Mouse (Mus musculus) gastrocnemius, adult 8-10 months (tissue): ENCODE results near the gene Dclk2. TPM values are rescaled to one million over a fixed set of nuclear protein-coding genes. Genes with fewer than 3 reads are reported as not detected.

Experiments
- DNase-seq, 2 experiments: peaks; one replicate each; pipeline ENCODE4 v3.0.0; 2022; ENCODE audit warnings: low spot score in 2 of 2
- total RNA-seq, 4 experiments: library from RNA; stranded (reverse); gene quantifications; 2 replicates each; pipeline ENCODE4 v1.2.4; 2022

The Dclk2 gene
- total RNA-seq, result under 1 TPM; 0.27 to 0.58 (median 0.41) TPM

DNA sequence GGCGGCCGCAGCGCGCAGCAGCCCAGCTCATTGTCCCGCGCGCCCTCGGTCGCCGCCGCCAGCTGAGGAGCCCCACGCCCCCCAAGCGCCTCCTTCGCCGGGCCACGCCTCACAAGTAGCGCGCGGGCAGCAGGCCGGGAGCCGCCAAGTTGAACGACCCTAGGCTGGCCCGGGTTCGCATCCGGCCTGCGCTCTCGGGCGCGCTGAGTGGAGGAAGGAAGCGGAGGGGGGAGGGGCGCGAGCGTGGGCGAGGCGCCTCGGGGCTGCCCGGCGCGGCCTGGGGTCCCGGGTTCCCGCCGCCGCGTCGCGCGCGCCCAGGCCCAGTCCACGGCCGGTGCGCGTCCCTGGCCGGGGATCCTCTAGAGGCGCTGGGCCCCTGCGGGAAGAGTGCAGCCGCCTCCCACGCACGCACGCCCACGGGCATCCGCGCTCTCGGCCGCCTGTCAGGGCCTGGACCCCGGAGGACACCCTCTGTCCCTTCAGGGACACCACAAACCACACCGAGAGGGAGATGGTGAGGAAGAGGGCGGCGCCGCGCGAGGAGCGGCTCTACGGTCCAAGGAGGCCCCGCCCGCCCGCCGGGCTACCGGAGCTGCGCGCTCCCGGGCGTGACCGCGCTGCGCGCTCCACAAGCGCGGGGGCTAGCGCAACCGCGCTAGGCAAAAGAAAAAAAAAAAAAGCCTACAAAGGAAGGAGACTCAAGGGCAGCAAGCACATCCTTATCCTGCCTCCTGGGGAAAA, at the start of gene Dclk2:
Gene Dclk2, minus strand, starts transcription at position 510 of the 741 bp plus-strand sequence.
- peak; percentile 10 to 31 for DNase-seq

DNA sequence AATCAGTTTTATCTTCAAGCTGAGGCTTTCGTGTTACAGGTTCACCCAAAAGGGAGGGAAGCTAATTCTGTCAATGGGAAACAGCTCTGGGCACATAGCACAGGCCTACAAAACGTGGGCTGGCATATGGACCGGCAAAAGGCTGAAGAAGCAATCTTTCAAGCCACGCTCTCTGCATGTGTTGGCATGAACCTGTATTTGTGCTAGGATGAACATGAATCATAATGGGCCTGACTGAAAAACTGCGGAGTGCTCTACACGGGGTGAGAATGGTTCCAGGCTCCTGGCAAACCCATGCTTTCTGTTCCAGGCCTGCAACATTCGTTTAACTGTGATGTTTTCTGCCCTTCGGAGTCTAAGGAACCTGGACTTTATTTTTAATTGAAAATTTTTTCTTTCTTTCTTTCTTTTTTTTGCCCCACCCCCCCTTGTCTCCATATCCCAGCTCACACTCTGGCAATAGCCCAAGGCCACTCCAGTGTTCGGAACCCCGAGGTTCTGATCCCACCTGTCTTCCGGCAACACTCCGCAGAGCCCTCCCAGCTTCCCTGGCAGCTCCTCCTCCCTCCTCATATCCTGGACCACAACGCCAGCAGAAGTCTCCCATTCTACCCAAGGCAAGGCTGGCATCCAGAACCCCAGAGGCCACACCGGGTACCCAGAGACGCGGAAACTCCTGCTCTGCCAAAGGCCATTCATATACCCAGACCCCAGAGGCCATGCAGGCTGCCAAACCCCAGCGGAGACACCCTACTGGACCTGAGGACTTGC, 42.2 kb upstream of the Dclk2 start:
- DNase-seq, result no peak

GRCm38 (mm10) chr3:86961395-86961669, 40.7 kb upstream of the Dclk2 start:
- DNase-seq, result no peak

GRCm38 (mm10) chr3:86960656-86961394, 40.2 kb upstream of the Dclk2 start:
- no peak for DNase-seq

DNA sequence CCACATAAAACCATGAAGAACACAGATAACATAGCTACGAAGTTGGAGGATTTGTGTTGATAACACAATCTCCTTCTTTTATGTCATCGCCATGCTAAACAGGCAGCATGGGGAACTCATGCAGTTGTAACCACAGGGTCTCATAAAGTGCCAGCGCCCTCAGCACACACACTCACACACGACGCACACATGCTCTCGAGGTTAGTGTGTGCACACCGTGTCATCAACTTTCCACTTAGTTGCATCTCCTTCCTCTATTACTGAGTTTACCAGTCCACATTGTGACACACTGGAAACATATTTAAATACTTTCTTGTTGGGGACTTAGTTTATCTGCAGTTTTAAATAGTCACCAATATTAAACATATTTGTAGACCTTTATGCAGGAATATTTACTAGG, 38.4 kb upstream of the Dclk2 start:
- DNase-seq, result no peak

DNA sequence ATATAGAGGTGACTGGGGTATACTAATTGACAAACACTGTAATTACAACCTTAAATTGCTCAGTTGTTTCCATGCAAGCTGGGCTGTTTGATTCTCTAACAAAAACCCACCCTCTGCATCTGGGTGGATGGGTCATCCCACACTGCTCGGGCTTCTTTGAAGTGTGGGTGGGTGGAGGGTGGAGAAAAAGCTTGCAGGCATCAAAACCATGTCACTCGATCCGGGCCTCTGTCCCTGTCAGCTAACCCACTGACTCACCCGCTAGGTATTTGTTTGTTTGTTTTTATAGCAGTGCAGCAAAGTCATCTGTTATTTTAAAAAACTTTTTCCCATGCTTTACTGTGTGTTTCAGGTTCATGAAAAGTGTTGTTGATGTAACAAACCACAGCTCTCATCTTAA, 34.7 kb upstream of the Dclk2 start:
- DNase-seq, result no peak

GRCm38 (mm10) chr3:86954521-86954920, 33.9 kb upstream of the Dclk2 start:
- DNase-seq, result no peak

DNA sequence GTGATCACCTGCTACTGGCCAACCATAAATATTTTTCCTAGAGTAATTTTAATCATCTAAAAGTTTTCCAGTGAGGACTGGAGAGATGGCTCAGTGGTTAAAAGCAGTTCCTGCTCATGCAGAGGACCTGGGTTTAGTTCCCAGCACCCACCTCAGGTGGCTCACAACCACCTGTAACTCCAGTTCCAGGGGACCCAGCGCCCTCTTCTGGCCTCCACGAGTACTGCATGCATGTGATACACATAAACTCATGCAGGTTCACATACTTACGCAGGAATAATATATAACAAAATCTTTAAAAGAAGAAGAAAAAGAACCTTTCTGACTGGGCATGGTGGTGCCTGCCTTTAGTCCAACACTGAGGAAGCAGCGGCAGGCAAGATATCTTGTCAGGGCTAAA, 33.2 kb upstream of the Dclk2 start:
- DNase-seq, result no peak

DNA sequence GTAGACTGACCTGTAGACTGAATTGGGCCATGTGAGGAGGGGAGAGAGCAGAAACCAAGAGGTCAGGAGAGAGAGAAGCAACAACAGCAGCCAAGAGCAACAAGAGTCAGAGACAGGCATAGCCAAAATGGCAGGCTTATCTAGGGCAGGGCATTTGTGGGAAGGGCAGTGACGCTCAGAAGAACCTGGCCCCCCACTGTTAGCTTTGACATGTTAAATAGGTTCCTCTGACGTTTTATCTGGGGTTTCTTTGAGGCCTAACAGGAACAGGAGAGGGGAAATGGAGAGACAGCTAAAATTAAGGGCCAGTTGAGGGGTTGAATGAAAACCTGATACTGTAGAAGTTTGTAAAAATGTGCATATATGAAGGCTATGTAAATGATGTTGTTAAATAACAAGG, 30.0 kb upstream of the Dclk2 start:
- no peak for DNase-seq

GRCm38 (mm10) chr3:86936254-86936836, 15.7 kb upstream of the Dclk2 start:
- DNase-seq, result no peak

- no peak for DNase-seq
These were observed 12.8 kb upstream of the Dclk2 start for GRCm38 (mm10) chr3:86933446-86933845.

DNA sequence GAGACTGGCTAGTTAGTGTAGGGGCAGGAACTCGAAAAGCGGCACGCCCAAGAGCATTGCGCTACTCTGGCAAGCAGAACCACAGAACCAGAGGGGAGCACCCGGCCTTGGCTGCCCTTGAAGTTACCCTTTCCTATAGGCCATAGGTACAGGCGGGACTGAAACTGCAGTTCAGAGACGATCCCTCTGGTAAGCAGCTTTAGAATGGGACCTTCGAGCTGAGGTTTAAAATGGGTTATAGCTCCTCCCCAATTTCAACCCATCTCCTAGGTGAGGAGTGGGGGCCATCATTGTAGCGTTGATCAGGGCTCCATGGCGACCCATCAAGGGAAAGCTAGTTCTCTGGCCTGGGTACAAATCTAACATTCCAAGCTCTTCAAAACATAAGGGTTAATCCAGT, 3.0 kb upstream of the Dclk2 start:
- DNase-seq, result no peak

GRCm38 (mm10) chr3:86921181-86921975, 726 bp upstream of the Dclk2 start:
- no peak for DNase-seq

GRCm38 (mm10) chr3:86919641-86920342, 860 bp downstream of the Dclk2 start:
- no peak for DNase-seq

DNA sequence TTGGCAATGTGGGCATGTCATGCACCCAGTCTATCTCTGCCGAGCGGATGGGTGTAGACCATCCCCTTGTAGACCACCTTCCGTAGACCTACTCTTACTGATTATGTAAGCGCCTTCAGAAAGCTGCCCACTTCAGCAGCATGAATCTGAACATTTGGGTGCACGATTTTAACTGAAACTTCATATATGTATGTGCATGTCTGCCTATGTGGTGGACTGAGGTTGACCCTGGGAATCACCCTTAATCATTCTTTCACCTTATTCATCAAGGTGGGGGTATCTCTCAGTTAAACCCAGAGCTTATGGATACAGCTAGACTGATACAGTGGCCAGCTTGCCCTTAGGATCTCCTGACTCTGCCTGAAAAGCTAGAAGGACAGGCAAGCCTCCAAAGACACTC, 3.6 kb downstream of the Dclk2 start:
- DNase-seq, result no peak

- DNase-seq, result no peak
These were observed 4.0 kb downstream of the Dclk2 start for GRCm38 (mm10) chr3:86916626-86917025.

GRCm38 (mm10) chr3:86915291-86915690, 5.4 kb downstream of the Dclk2 start:
- no peak for DNase-seq

GRCm38 (mm10) chr3:86914316-86914715, 6.3 kb downstream of the Dclk2 start:
- no peak for DNase-seq

DNA sequence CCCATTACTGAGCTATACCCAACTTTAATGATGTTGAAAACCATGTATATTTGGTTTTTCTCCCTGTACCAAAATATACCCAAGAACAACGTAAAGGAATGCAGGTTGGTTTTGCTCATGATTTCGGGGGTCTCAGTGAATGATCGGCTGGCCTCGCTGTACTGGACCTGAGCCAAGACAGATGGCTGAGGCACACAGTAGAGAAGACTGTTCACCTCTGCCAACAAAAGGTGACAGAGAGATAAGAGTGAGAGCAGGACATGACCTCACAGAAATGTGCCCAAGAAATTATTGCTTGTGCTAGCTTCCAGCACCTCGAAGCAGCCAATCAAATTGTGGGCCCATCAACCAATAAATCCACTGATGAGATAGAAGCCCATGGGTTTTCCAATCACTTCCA, 22.3 kb downstream of the Dclk2 start:
- no peak for DNase-seq

DNA sequence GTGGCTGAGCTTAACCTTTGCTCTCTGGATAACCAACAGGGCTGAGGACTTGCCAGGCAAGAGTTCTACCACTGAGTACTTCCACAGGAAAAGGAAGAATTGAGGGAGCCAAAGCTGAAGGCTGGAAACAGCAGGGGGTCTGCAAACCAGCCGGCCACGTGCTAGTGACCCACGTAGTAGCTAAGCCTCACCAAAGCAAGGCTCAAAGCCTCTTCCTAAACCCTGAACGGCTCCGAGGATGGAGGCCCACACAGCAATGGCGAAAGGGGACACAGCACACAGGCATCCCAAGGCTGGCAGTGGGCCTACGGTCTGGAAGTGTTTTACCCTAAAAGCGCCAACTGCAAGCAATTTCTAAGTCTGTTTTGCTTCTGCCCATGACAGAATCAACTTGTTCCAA, 23.1 kb downstream of the Dclk2 start:
- DNase-seq, result no peak

GRCm38 (mm10) chr3:86897066-86897465, 23.6 kb downstream of the Dclk2 start:
- DNase-seq, result no peak
